Mouse (Mus musculus) embryonic facial prominence, embryonic 12.5 days (tissue): ENCODE results near the gene Scrt2. TPM values are rescaled to one million over a fixed set of nuclear protein-coding genes. Genes with fewer than 3 reads are reported as not detected.

Experiments
- ATAC-seq: fragments of 200-750 bp; cut with Nextera tagmentation; 2 replicates; pipeline ENCODE4 v1.8.0; 2017; ENCODE audit not compliant: insufficient number of reproducible peaks, insufficient read depth, low FRiP score, low TSS enrichment
- H3K27ac ChIP-seq: fragments of 300-500 bp; sonication (generic); 2 replicates; pipeline ENCODE4 v1.5.1; 2016; ENCODE audit warnings: mild to moderate bottlenecking
- H3K27me3 ChIP-seq: fragments of 300-500 bp; sonication (generic); 2 replicates; pipeline ENCODE4 v1.6.1; 2016; ENCODE audit warnings: mild to moderate bottlenecking, moderate library complexity
- H3K36me3 ChIP-seq: fragments of 300-500 bp; sonication (generic); 2 replicates; pipeline ENCODE4 v1.6.1; 2016; ENCODE audit warnings: mild to moderate bottlenecking
- H3K4me1 ChIP-seq: fragments of 300-500 bp; sonication (generic); 2 replicates; pipeline ENCODE4 v1.6.1; 2016
- H3K4me2 ChIP-seq: fragments of 300-500 bp; sonication (generic); replicated peaks from 2 replicates; pipeline ENCODE4 v1.6.1; 2016; ENCODE audit warnings: mild to moderate bottlenecking, moderate library complexity
- H3K4me3 ChIP-seq: fragments of 300-500 bp; sonication (generic); 2 replicates; pipeline ENCODE4 v1.5.1; 2016; ENCODE audit warnings: mild to moderate bottlenecking
- H3K9ac ChIP-seq: fragments of 300-500 bp; sonication (generic); 2 replicates; pipeline ENCODE4 v1.6.1; 2016; ENCODE audit warnings: mild to moderate bottlenecking, moderate library complexity
- H3K9me3 ChIP-seq: fragments of 300-500 bp; sonication (generic); 2 replicates; pipeline ENCODE4 v1.6.1; 2016; ENCODE audit warnings: mild to moderate bottlenecking, moderate library complexity
- WGBS: fragments of 180-500 bp; shearing (Covaris S2); methylation state at CpG from one replicate; pipeline ENCODE4 v1.1.7; 2016; 5-methylcytosine and 5-hydroxymethylcytosine counted together
- polyA plus RNA-seq: library from polyadenylated mRNA; unstranded; fragments of >200 nt; fragmentation: Nextera tagmentation; extraction: Ambion mirVana; gene quantifications from 2 replicates; pipeline ENCODE4 v1.2.1, GENCODE M21; 2016

Gene Scrt2
- polyA plus RNA-seq, 1 experiment from 2014 or later, result 1.4 TPM

DNA sequence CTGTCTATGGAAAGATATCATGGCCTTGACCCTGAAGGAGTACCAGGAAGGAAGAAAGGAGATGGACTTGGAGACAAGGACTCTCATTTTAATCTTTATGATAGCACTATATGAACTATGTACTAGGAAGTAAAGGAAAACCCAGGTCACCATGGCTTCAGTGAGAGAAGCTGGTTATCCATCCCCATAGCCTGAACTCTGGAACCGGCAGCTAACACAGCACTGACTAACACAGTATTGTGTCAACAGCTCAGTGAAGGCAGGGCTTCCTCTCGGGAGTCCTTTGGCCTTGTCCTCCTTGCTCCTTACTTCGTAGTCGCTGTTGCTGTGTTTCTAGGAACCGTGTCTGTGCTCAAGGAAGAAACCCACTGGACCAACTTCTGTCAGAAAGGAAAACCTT, 28.1 kb downstream of the Scrt2 start:
- Histone ChIP-seq H3K9me3 (no peaks in the 10 kb centered on the region), H3K4me2 (no peak overlapping the region), H3K4me3 (no peak overlapping the region), H3K4me1 (peaks cover 13% of the 10 kb centered on the region), H3K36me3 (no peaks in the 10 kb centered on the region), H3K9ac (no peak overlapping the region), H3K27ac (no peak overlapping the region), H3K27me3 (0 out of 2 replicates have a peak, but pooled peaks cover 4% of the 10 kb centered on the region)
- no peak for ATAC-seq
- WGBS, result 85% methylated on average over 5 of the region's 5 CpGs

DNA sequence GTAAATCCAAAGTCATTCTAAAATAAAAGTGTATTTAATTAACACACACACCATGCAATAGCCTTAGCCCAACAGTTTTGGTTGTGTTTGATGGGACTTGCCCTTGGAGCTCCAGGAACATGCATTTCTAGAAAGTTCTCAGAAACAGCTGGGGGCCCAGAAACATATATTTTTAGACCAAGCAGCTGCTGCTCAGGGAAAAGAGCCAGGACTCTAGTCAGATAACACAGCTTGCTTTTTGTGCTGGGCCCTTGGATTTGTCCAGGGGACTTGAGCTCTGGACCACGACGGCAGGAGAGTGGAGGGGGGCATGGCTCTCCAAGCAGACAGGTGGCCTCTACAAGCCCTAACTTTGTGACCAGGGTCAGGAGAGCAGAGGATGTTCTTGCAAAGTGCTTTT, 30.0 kb downstream of the Scrt2 start:
- 0 out of 2 replicates have a peak, but pooled peaks cover 7% of the 10 kb centered on the region for H3K27me3 ChIP-seq

DNA sequence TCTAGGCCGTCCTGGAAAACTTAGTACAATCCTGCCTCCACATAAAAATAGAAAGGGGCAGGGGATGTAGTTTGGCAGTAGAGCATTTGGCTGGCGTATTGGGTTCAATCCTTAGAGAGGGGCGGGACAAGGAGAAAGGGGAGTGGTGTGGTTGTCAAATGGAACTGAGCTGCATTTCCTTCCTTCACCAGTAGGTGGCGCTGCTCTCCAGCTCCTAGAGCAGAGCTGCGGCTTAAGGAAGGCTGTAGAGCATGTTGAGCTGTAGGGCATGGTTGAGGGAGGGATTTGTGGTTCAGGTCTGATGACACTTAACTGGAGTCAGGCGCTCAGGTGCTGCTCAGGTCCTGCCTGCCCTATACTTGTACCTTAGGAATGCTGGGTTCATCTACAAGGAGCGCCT, 30.6 kb downstream of the Scrt2 start:
- H3K4me2 ChIP-seq, result no peak overlapping the region
- no peak overlapping the region for H3K4me3 ChIP-seq
- no peaks in the 10 kb centered on the region for H3K9me3 ChIP-seq
- no peaks in the 10 kb centered on the region for H3K36me3 ChIP-seq
- H3K27me3 ChIP-seq, result 0 out of 2 replicates have a peak, but pooled peaks cover 7% of the 10 kb centered on the region
- no peak overlapping the region for H3K27ac ChIP-seq
- H3K4me1 ChIP-seq, result peaks cover 24% of the 10 kb centered on the region
- ATAC-seq, result peak; percentile 68; the same call in 1 of the 2 replicates
- H3K9ac ChIP-seq, result no peak overlapping the region
- WGBS, result 5% methylated on average over 7 of the region's 7 CpGs

More for the DNA sequence above, 30.0 kb downstream of the Scrt2 start:
- H3K27ac ChIP-seq, result no peak overlapping the region
- peaks cover 24% of the 10 kb centered on the region for H3K4me1 ChIP-seq
- H3K4me2 ChIP-seq, result no peak overlapping the region
- ATAC-seq, result no peak
- H3K9ac ChIP-seq, result no peak overlapping the region
- no peaks in the 10 kb centered on the region for H3K9me3 ChIP-seq
- H3K36me3 ChIP-seq, result no peaks in the 10 kb centered on the region
- WGBS, result 77% methylated on average over 2 of the region's 2 CpGs
- H3K4me3 ChIP-seq, result no peak overlapping the region

DNA sequence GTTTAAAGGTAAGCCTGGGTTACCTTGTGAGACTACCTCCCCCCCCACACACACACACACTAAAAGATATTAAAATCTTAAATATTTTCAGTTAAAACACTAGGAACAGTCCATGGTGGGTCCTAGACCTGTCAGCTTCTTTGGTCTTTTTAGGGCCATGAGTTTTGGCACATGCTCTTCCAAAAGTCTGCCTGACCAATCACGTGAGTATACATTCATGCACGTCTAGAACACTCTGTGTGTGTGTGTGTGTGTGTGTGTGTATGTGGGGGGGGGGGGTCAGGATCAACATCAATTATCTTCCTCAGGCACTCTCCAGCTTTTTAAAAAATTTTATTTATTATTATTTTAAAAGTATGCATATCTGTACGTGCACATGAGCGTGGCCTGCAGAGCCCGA, 31.2 kb downstream of the Scrt2 start:
- no peak overlapping the region for H3K27ac ChIP-seq
- ATAC-seq, result no peak
- H3K4me1 ChIP-seq, result peaks cover 24% of the 10 kb centered on the region
- WGBS, result 83% methylated on average over 5 of the region's 5 CpGs
- H3K9me3 ChIP-seq, result no peaks in the 10 kb centered on the region
- no peaks in the 10 kb centered on the region for H3K36me3 ChIP-seq
- no peak overlapping the region for H3K9ac ChIP-seq
- H3K27me3 ChIP-seq, result 0 out of 2 replicates have a peak, but pooled peaks cover 7% of the 10 kb centered on the region
- H3K4me2 ChIP-seq, result no peak overlapping the region
- H3K4me3 ChIP-seq, result no peak overlapping the region

DNA sequence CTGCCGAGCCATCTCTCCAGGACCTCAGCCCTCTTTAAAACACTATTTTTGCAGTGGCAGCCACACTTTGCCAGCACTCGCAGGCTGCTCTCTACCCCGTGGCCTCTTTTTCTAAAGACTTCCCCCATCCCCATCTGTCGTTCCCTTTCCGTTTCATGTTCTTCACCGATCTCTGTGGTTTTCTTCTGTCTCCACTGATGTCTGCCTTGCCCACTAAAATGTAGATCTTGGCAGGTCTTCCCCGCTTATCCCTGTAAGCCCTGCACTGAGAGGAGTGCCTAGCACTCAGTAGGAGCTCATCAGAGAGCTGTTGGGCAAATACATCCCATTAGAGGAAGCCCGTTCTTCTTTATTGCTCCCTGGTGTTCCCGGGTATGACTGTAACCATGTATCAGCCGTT, 31.6 kb downstream of the Scrt2 start:
- H3K27me3 ChIP-seq, result 0 out of 2 replicates have a peak, but pooled peaks cover 7% of the 10 kb centered on the region
- H3K36me3 ChIP-seq, result no peaks in the 10 kb centered on the region
- peaks cover 24% of the 10 kb centered on the region for H3K4me1 ChIP-seq
- H3K4me2 ChIP-seq, result no peak overlapping the region
- no peaks in the 10 kb centered on the region for H3K9me3 ChIP-seq
- WGBS, result 61% methylated on average over 10 of the region's 10 CpGs
- ATAC-seq, result no peak
- no peak overlapping the region for H3K27ac ChIP-seq
- H3K4me3 ChIP-seq, result no peak overlapping the region
- no peak overlapping the region for H3K9ac ChIP-seq

DNA sequence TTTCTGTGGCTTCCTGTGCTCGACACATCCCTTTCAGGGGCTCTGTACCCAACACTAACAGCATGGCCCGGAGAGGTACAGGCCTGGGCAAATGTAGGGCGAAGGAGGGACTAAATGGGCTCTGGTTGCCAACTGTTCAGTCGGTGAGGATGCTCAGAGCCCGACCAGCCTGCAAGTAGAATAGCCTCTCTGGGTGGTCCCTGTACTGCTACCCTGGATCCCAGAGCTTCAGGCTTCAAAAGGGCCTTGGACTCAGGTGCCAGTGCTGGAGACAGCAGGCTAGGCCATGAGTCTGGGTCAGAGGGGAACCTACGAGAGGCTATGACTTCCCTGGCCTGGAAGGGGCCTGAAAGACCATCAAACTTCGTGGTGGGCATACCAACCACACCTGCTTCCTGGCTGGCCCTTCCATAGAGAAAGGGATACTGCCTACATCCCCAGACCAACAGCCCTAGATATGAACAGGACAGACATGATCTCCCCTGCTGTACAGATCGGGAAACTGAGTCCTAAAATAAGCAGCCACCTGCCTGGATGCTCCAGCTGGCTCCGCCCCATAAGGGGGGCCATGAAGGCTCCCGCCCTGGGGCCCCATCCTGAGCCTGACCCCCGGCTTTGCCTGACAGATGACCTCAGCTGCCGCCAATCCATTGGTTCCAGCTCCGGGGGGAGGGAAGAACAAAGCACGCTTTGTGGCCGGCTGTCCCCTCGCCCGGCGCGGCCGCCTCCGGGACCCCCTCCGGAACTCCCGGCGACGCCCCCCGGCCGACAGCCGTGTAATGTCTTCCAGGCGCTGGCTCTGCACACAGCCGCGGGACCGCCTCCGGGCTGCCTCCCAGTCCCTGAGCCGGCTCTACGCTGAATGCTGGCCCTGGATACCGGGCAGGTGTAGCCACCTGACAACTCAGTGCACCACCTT, 33.0 kb downstream of the Scrt2 start:
- Histone ChIP-seq H3K36me3 (no peaks in the 10 kb centered on the region), H3K4me3 (peak overlapping the region; percentile 12), H3K4me2 (peak overlapping the region; percentile 52), H3K9me3 (no peaks in the 10 kb centered on the region), H3K4me1 (peaks cover 28% of the 10 kb centered on the region), H3K27ac (no peak overlapping the region), H3K9ac (peak overlapping the region; percentile 16; the same call in 1 of the 2 replicates), H3K27me3 (0 out of 2 replicates have a peak, but pooled peaks cover 7% of the 10 kb centered on the region)
- WGBS, result 11% methylated on average over 35 of the region's 36 CpGs
- 0 out of 2 replicates have a peak, but pooled peaks have one; percentile 24 for ATAC-seq

DNA sequence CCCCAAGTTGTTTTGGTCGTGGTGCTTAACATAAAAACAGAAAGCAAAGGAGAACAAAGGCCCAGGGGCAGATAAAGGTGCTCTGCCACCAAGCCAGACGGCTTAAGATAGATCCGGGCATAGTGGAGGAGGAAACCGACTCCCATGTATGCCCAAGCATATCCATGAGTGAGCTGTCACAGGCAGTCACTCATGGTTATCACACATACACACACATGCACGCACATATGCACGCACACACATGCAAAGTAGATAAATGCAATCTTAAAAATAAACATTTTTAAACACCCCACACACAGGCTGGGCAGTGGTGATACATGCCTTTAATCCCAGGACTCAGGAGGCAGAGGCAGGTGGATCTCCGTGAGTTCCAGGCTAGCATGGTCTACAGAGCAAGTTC, 36.4 kb downstream of the Scrt2 start:
- H3K4me1 ChIP-seq, result peaks cover 37% of the 10 kb centered on the region
- H3K4me2 ChIP-seq, result no peak overlapping the region
- no peak overlapping the region for H3K4me3 ChIP-seq
- H3K9me3 ChIP-seq, result no peaks in the 10 kb centered on the region
- H3K9ac ChIP-seq, result no peak overlapping the region
- ATAC-seq, result no peak
- H3K27ac ChIP-seq, result no peak overlapping the region
- no peaks in the 10 kb centered on the region for H3K36me3 ChIP-seq
- 85% methylated on average over 7 of the region's 7 CpGs for WGBS
- H3K27me3 ChIP-seq, result 0 out of 2 replicates have a peak, but pooled peaks cover 7% of the 10 kb centered on the region

DNA sequence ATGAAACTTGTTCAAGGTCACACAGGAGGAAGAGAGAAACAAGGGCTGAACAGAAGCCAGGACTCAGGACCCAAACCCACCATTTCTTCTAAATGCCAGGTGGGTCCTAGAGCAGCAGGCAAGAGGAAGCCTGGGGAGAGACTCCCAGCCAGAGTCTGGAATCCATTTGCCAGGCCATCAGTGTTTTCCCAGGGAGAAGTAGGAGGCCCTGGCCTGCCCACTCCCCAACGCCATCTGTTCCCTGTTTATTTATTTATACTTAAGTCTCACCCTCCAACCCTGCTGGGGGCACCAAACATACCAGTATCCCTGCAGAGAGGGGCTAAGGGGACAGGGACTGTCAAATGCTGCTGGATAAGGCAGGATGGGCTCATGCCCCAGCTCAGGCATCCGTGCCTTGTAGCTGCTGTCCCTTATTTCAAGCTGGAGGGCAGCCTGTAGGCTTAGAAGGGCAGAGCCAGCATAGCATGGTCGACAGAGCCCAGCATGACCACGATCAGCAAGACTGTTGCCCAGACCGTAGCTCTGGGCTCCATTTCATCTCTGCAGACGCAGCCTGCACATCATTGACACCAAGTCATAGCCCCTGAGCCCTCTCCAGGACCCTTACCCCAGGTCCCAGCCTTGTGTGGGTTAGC, 38.0 kb downstream of the Scrt2 start:
- Histone ChIP-seq H3K27ac (0 out of 2 replicates have a peak overlapping the region, but pooled peaks have one; percentile 25), H3K4me1 (peaks cover 29% of the 10 kb centered on the region), H3K4me2 (no peak overlapping the region), H3K4me3 (no peak overlapping the region), H3K9me3 (no peaks in the 10 kb centered on the region), H3K36me3 (no peaks in the 10 kb centered on the region), H3K9ac (no peak overlapping the region), H3K27me3 (0 out of 2 replicates have a peak, but pooled peaks cover 3% of the 10 kb centered on the region)
- WGBS, result 22% methylated on average over 6 of the region's 6 CpGs
- no peak for ATAC-seq

DNA sequence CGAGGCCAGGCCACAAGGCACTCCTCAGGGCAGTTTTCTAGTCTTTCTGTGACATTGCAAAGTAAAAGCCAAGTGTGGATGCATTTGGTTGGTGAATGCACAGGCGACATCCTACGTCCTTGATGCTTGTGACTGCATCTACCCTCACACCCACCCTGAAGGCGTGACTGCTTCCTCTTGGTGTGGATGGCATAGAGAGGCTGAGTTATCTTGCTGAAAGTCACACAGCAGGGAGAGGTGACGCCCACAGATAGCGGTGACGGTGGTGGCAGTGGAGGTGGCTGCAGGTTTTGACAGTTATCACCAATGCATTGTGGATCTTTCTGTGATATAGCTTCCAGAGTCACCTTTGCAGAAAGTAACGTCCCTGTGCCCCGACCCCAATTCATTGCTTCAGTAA, 41.6 kb downstream of the Scrt2 start:
- no peaks in the 10 kb centered on the region for H3K27me3 ChIP-seq
- H3K4me1 ChIP-seq, result peaks cover 13% of the 10 kb centered on the region; the same call in 1 of the 2 replicates
- no peak overlapping the region for H3K4me3 ChIP-seq
- no peaks in the 10 kb centered on the region for H3K36me3 ChIP-seq
- H3K4me2 ChIP-seq, result no peak overlapping the region
- H3K9me3 ChIP-seq, result no peaks in the 10 kb centered on the region
- WGBS, result 72% methylated on average over 9 of the region's 9 CpGs
- H3K9ac ChIP-seq, result no peak overlapping the region
- H3K27ac ChIP-seq, result no peak overlapping the region
- ATAC-seq, result no peak

DNA sequence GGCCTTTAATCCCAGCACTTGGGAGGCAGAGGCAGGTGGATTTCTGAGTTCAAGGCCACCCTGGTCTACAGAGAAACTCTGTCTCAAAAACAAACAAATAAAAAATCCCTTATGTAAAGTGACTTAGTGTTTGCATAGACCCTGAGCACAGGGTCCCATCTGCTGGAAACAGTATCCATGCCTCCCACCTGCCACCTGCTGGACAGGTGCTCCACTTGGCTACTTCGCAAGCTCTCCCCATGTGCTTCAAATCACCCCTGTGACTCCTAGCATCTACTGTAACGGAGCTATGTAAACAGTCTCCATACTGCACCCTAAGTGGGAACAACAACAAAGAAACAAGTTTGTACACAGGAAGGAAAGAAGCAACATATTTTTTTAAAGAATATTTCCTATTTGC, 47.3 kb downstream of the Scrt2 start:
- peaks cover 3% of the 10 kb centered on the region; the same call in 1 of the 2 replicates for H3K9me3 ChIP-seq
- H3K4me3 ChIP-seq, result no peak overlapping the region
- 0 out of 2 replicates have a peak, but pooled peaks cover 4% of the 10 kb centered on the region for H3K4me1 ChIP-seq
- no peaks in the 10 kb centered on the region for H3K36me3 ChIP-seq
- no peak overlapping the region for H3K4me2 ChIP-seq
- H3K27ac ChIP-seq, result no peak overlapping the region
- H3K27me3 ChIP-seq, result no peaks in the 10 kb centered on the region
- 50% methylated on average over 2 of the region's 2 CpGs for WGBS
- ATAC-seq, result no peak
- no peak overlapping the region for H3K9ac ChIP-seq

DNA sequence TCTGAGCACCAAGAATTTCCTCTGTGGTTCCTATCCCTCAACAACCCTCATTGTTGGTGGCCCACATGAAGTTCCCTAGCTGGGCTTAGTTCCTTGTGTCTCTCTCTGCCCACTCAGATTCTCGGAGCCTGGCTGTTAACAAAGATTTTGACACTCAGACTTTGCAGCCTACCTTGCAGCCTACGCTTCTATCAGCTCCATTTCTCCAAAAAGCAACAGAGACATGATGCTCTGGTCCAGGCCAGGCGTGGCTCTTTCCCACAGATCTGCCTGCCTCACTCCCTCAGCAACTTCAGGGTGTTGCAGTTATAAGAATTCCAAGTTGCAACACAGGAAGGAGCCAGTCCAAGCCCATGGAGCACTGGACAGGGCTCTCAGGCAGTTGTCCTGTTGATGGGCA, 48.4 kb downstream of the Scrt2 start:
- peaks cover 3% of the 10 kb centered on the region; the same call in 1 of the 2 replicates for H3K9me3 ChIP-seq
- H3K9ac ChIP-seq, result no peak overlapping the region
- H3K27ac ChIP-seq, result no peak overlapping the region
- 73% methylated on average over 3 of the region's 3 CpGs for WGBS
- no peak overlapping the region for H3K4me3 ChIP-seq
- H3K4me1 ChIP-seq, result 0 out of 2 replicates have a peak, but pooled peaks cover 4% of the 10 kb centered on the region
- H3K36me3 ChIP-seq, result no peaks in the 10 kb centered on the region
- H3K4me2 ChIP-seq, result no peak overlapping the region
- ATAC-seq, result no peak
- no peaks in the 10 kb centered on the region for H3K27me3 ChIP-seq
